ENCODE assay signal across 8 mouse cellular contexts in genomic region chr14:101294693-101295092, GRCm38 (mm10).
DNase-seq lines count a peak whose midpoint lies in the region; ATAC-seq and TF ChIP-seq lines count a peak whose summit lies in the region.

No protein-coding gene starts in this region.

- TF ChIP-seq EP300 in heart, postnatal 0 days (IDR thresholded peaks at IDR 0.05; ENCODE audit: low read depth) = no peak
- no peak for TF ChIP-seq EP300 in MEL (IDR thresholded peaks at IDR 0.05; ENCODE audit: low read depth in 1 of 2, low read length in 2 of 2)

- H3K4me3 ChIP-seq in heart, postnatal 0 days (ENCODE audit: low read depth, low read length) = no peak overlapping the region
- H3K4me3 ChIP-seq in MEL (ENCODE audit: control insufficient read depth in 1 of 2, insufficient read depth in 1 of 2, low read depth in 2 of 2, low read length in 2 of 2) = no peak overlapping the region
- no peak overlapping the region for H3K4me3 ChIP-seq in cortical plate, adult 2 months (ENCODE audit: insufficient read depth, low read length)
- H3K4me3 ChIP-seq in hindbrain, embryonic 14.5 days (replicated peaks; ENCODE audit: low read length) = no peak overlapping the region
- H3K4me3 ChIP-seq in limb, embryonic 14.5 days (replicated peaks; ENCODE audit: low read length) = no peak overlapping the region

- H3K9ac ChIP-seq in heart, postnatal 0 days (replicated peaks; ENCODE audit: low read depth, low read length) = no peak overlapping the region
- H3K9ac ChIP-seq in MEL (ENCODE audit: control insufficient read depth, low read depth, low read length, poor library complexity, severe bottlenecking) = no peak overlapping the region
- H3K9ac ChIP-seq in hindbrain, embryonic 14.5 days = no peak overlapping the region
- no peak overlapping the region for H3K9ac ChIP-seq in limb, embryonic 14.5 days (ENCODE audit: low read depth, low read length, severe bottlenecking)

- peak; percentile 74 for TF ChIP-seq CTCF in heart, postnatal 0 days (IDR thresholded peaks at IDR 0.05; ENCODE audit: low read depth)
- TF ChIP-seq CTCF in MEL (IDR thresholded peaks at IDR 0.05 in 2 of 3, conservative IDR thresholded peaks at IDR 0.05 in 1 of 3; ENCODE audit: control insufficient read depth in 1 of 3, insufficient read depth in 1 of 3, low read depth in 2 of 3, low read length in 3 of 3, poor library complexity in 1 of 3, severe bottlenecking in 1 of 3) = peak in 1 of 3 experiments; percentile 22; a peak in 2 of 6 replicates
- TF ChIP-seq CTCF in cortical plate, adult 2 months (IDR thresholded peaks at IDR 0.05; ENCODE audit: extremely low read depth, insufficient read depth, low read length) = peak; percentile 37; the same call in 1 of the 2 replicates

- 23% methylated on average over 7 of the region's 7 CpGs for WGBS in heart, postnatal 0 days
- WGBS in hindbrain, embryonic 14.5 days = 36% methylated on average over 7 of the region's 7 CpGs
- WGBS in limb, embryonic 14.5 days = 22% methylated on average over 7 of the region's 7 CpGs

- peak; percentile 20; the same call in 1 of the 2 replicates for ATAC-seq in heart, postnatal 0 days (ENCODE audit: insufficient read depth, low read depth)
- ATAC-seq in hindbrain, embryonic 14.5 days (ENCODE audit: low FRiP score) = no peak
- ATAC-seq in limb, embryonic 14.5 days (ENCODE audit: low FRiP score, low read depth) = no peak

- no peaks in the 10 kb centered on the region for H3K4me1 ChIP-seq in heart, postnatal 0 days (ENCODE audit: control insufficient read depth, insufficient read depth)
- H3K4me1 ChIP-seq in MEL (ENCODE audit: control insufficient read depth in 1 of 2, insufficient read depth in 2 of 2, low read length in 2 of 2) = no peaks in the 10 kb centered on the region
- no peaks in the 10 kb centered on the region for H3K4me1 ChIP-seq in cortical plate, adult 2 months (ENCODE audit: control insufficient read depth, insufficient read depth, low read length)
- no peaks in the 10 kb centered on the region for H3K4me1 ChIP-seq in hindbrain, embryonic 14.5 days (replicated peaks; ENCODE audit: control insufficient read depth, insufficient read depth, low read length)
- H3K4me1 ChIP-seq in limb, embryonic 14.5 days (ENCODE audit: control insufficient read depth, insufficient read depth, low read length) = no peaks in the 10 kb centered on the region

- peak; percentile 11 for TF ChIP-seq RAD21 in MEL (IDR thresholded peaks at IDR 0.05; ENCODE audit: low read depth, low read length)

- no peaks in the 10 kb centered on the region for H3K79me2 ChIP-seq in MEL (ENCODE audit: control insufficient read depth, insufficient read depth, low read length, poor library complexity)

- H3K9me3 ChIP-seq in heart, postnatal 0 days (replicated peaks; ENCODE audit: control insufficient read depth, low read length) = no peaks in the 10 kb centered on the region
- no peaks in the 10 kb centered on the region for H3K9me3 ChIP-seq in MEL (replicated peaks; ENCODE audit: insufficient read depth, low read length)
- no peaks in the 10 kb centered on the region for H3K9me3 ChIP-seq in hindbrain, embryonic 14.5 days (ENCODE audit: control insufficient read depth, low read length)
- H3K9me3 ChIP-seq in limb, embryonic 14.5 days (ENCODE audit: control insufficient read depth, low read length) = no peaks in the 10 kb centered on the region

- no peaks in the 10 kb centered on the region for H3K36me3 ChIP-seq in heart, postnatal 0 days (replicated peaks; ENCODE audit: control insufficient read depth, insufficient read depth, low read length)
- no peaks in the 10 kb centered on the region for H3K36me3 ChIP-seq in MEL (ENCODE audit: control insufficient read depth in 1 of 2, insufficient read depth in 2 of 2, low read length in 2 of 2)
- H3K36me3 ChIP-seq in hindbrain, embryonic 14.5 days (replicated peaks; ENCODE audit: control insufficient read depth, insufficient read depth) = no peaks in the 10 kb centered on the region
- H3K36me3 ChIP-seq in limb, embryonic 14.5 days (ENCODE audit: control insufficient read depth, insufficient read depth, low read length) = no peaks in the 10 kb centered on the region

- DNase-seq in heart, postnatal 0 days (ENCODE audit: low spot score) = peak; percentile 57
- DNase-seq in heart, adult 11 months = no peak
- peak; percentile 2 for DNase-seq in MEL (ENCODE audit: low read depth, low spot score)
- DNase-seq in hindbrain, embryonic 14.5 days (ENCODE audit: low spot score) = peak; percentile 71
- DNase-seq in limb, embryonic 14.5 days (ENCODE audit: low spot score) = peak; percentile 65
- peak; percentile 28 for DNase-seq in telencephalon, adult 2 months (ENCODE audit: low read depth, low spot score)
- no peak for DNase-seq in urinary bladder, postnatal 14 days (ENCODE audit: low spot score)

- no peak overlapping the region for H3K4me2 ChIP-seq in heart, postnatal 0 days (ENCODE audit: low read depth, low read length)
- H3K4me2 ChIP-seq in hindbrain, embryonic 14.5 days (replicated peaks) = no peak overlapping the region
- H3K4me2 ChIP-seq in limb, embryonic 14.5 days (replicated peaks; ENCODE audit: low read depth, low read length, severe bottlenecking) = no peak overlapping the region

- H3K27ac ChIP-seq in heart, postnatal 0 days (ENCODE audit: low read depth) = no peak overlapping the region
- H3K27ac ChIP-seq in MEL (ENCODE audit: control insufficient read depth, low read depth, low read length) = no peak overlapping the region
- H3K27ac ChIP-seq in cortical plate, adult 2 months (ENCODE audit: insufficient read depth, low read length) = no peak overlapping the region
- H3K27ac ChIP-seq in hindbrain, embryonic 14.5 days = no peak overlapping the region
- H3K27ac ChIP-seq in limb, embryonic 14.5 days (replicated peaks; ENCODE audit: low read depth, low read length) = no peak overlapping the region

- no peak for TF ChIP-seq POLR2A in MEL (IDR thresholded peaks at IDR 0.05; ENCODE audit: control insufficient read depth in 1 of 2, insufficient read depth in 1 of 2, low read depth in 1 of 2, low read length in 2 of 2, poor library complexity in 1 of 2)
- TF ChIP-seq POLR2A in cortical plate, adult 2 months (IDR thresholded peaks at IDR 0.05; ENCODE audit: extremely low read depth, insufficient read depth, low read length) = no peak
- TF ChIP-seq POLR2A in limb, embryonic 14.5 days (IDR thresholded peaks at IDR 0.05; ENCODE audit: borderline replicate concordance, extremely low read depth, insufficient read depth, insufficient read length) = no peak

- H3K27me3 ChIP-seq in heart, postnatal 0 days (ENCODE audit: control insufficient read depth, insufficient read depth, low read length) = no peaks in the 10 kb centered on the region
- H3K27me3 ChIP-seq in MEL (ENCODE audit: control insufficient read depth in 1 of 2, insufficient read depth in 2 of 2, low read length in 2 of 2) = no peaks in the 10 kb centered on the region
- no peaks in the 10 kb centered on the region for H3K27me3 ChIP-seq in hindbrain, embryonic 14.5 days (ENCODE audit: control insufficient read depth, insufficient read depth, low read length)
- no peaks in the 10 kb centered on the region for H3K27me3 ChIP-seq in limb, embryonic 14.5 days (ENCODE audit: control insufficient read depth, insufficient read depth, low read length)

TF ChIP-seq in MEL, 35 proteins besides CTCF, POLR2A, EP300 and RAD21:
- TF ChIP-seq UBTF (IDR thresholded peaks at IDR 0.05; ENCODE audit: borderline replicate concordance, insufficient read depth, low read depth, low read length) (no peak), MYB (IDR thresholded peaks at IDR 0.05; ENCODE audit: low read depth, low read length) (no peak), ZC3H11A (IDR thresholded peaks at IDR 0.05; ENCODE audit: low read depth, low read length) (no peak), CHD1 (IDR thresholded peaks at IDR 0.05; ENCODE audit: low read depth, low read length) (no peak), CHD2 (IDR thresholded peaks at IDR 0.05; ENCODE audit: low read length) (no peak), USF1 (IDR thresholded peaks at IDR 0.05; ENCODE audit: low read depth, low read length) (no peak), GABPA (IDR thresholded peaks at IDR 0.05; ENCODE audit: low read depth, low read length) (no peak), E2F4 (IDR thresholded peaks at IDR 0.05; ENCODE audit: borderline replicate concordance, low read depth, low read length) (no peak), RCOR1 (IDR thresholded peaks at IDR 0.05; ENCODE audit: low read depth, low read length) (no peak), NELFE (IDR thresholded peaks at IDR 0.05; ENCODE audit: low read depth, low read length) (no peak), ZKSCAN1 (IDR thresholded peaks at IDR 0.05; ENCODE audit: low read depth, low read length) (no peak), GATA1 (IDR thresholded peaks at IDR 0.05; ENCODE audit: low read depth, low read length) (no peak), MAZ (IDR thresholded peaks at IDR 0.05; ENCODE audit: low read depth, low read length) (no peak), NRF1 (IDR thresholded peaks at IDR 0.05; ENCODE audit: insufficient read depth, low read depth, low read length, poor library complexity, severe bottlenecking) (no peak), ZNF384 (IDR thresholded peaks at IDR 0.05; ENCODE audit: low read depth, low read length) (no peak), ETS1 (IDR thresholded peaks at IDR 0.05; ENCODE audit: low read depth, low read length) (no peak), JUND (IDR thresholded peaks at IDR 0.05; ENCODE audit: low read depth, low read length) (no peak), ELF1 (IDR thresholded peaks at IDR 0.05; ENCODE audit: low read depth, low read length) (no peak), MYC (IDR thresholded peaks at IDR 0.05; ENCODE audit: low read depth, low read length) (no peak)
TF ChIP-seq in MEL: peak in this region for 0.

Comparison
In these comparisons a context has a peak if more than half of its experiments do, and no peak if none do; other contexts are left out.
1. DNase-seq: peak in heart, postnatal 0 days (single experiment), MEL (single experiment), hindbrain, embryonic 14.5 days (single experiment), limb, embryonic 14.5 days (single experiment) and telencephalon, adult 2 months (single experiment); none in heart, adult 11 months (single experiment) and urinary bladder, postnatal 14 days (single experiment).